Mouse (Mus musculus): ENCODE measurements around the gene Prkn. TPM values are rescaled to one million over a fixed set of nuclear protein-coding genes. Genes with fewer than 3 reads are reported as not detected.

Gene Prkn
- total RNA-seq, 2 experiments from 2014 or later, result 12.2 to 12.9 TPM

DNA sequence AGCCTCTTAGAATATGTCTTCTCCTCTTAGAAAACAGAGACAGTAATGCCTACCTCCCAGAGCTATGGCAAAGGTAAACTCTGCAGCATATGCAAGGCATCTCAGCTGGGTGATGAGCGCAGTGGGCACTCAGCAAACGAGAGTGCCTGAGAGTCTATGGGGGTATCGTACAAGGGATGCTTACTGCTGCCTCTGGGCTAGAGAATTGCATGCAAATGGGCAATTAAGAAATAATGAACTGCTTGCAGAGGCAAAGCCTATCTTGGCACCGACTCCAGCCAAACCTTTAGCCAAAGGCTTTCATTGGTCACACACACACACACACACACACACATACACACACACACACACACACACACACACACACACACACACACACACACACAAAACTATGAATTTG is 290.7 kb downstream of the Prkn start:
- no peak for DNase-seq

- no peak for DNase-seq
Observed at GRCm38 (mm10) chr17:11142321-11142720, 302.1 kb downstream of the Prkn start.

DNA sequence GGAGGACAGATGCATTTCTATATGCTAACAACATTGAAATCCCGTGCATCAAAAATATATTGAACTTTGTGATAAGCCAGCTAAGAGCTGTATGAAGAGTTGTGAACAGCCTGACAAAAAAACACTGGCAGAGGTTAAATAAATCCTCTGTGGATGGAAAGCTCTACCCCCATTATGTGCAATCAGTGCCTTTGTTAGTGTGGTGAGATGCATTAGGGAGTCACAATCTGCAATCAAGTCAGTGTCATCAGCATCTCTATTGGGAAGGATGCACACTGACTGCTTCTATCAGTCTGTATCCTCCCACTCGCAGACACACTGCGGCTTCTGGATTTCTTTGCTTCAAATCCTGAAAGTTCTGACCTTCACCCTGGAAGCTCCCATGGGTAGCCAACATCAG is 315.9 kb downstream of the Prkn start:
- no peak for DNase-seq

DNA sequence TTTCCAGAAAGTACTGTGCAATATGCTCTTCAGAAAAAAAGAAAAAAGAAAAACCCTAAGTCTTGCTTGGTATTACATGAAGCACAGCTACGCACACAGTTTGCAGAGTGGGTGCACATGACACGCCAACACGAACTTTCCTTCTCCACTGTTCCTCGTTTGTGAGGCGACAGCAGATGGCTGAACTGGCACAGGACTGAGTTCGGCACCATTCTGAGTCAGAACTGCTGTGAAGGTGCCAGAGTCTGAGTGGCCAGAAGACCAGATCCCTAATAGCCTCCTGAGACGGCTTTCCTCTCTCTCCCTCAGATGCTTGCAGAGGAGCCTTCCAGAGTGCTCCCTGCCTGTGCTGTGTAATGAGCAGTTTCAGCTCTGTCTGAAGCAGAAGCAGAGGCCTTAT is 317.4 kb downstream of the Prkn start:
- DNase-seq, result peak; percentile 31

GRCm38 (mm10) chr17:11161436-11161835 is 321.3 kb downstream of the Prkn start:
- DNase-seq, result no peak

- no peak for DNase-seq
Observed at GRCm38 (mm10) chr17:11162770-11163169, 322.6 kb downstream of the Prkn start.

DNA sequence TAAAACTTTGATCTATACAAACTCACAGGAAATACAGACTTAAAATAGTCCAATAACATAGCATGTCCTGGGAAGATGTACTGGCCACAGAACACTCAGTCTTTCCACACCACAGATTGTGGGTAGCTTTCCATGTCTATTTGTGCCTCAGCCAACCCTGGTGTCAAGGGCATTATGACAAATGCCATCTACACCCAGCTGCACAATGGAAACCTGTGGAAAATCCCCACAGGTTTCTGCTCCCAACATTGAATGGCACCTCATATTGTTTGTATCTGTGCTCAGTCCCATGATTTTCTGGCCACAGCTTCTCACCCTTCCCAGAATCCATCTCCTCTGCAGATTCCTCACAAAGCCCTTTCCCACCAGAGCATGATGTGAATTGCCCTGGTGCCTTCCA is 347.2 kb downstream of the Prkn start:
- no peak for DNase-seq

DNA sequence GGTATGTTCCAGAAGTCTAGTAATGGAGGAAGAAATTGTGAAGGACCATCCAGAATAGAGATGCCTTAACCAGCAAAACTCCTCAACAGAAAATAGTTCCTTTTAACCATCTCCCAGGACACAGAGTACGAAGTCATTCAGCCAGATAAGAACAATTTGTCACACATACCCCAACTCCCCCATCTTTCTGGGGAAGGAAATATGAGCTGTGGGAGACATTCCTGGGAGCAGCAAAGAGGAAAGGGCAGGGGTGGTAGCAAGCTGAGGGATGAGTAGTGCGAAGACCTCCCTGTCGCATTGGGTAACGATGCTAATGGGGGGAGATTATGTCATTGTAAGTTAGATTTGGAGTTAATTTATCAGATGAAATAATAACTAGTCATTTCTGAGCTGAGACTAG is 348.3 kb downstream of the Prkn start:
- DNase-seq, result no peak

- no peak for DNase-seq
Observed at GRCm38 (mm10) chr17:11190306-11190705, 350.1 kb downstream of the Prkn start.

- DNase-seq, result no peak
Observed at GRCm38 (mm10) chr17:11198134-11198533, 357.9 kb downstream of the Prkn start.

DNA sequence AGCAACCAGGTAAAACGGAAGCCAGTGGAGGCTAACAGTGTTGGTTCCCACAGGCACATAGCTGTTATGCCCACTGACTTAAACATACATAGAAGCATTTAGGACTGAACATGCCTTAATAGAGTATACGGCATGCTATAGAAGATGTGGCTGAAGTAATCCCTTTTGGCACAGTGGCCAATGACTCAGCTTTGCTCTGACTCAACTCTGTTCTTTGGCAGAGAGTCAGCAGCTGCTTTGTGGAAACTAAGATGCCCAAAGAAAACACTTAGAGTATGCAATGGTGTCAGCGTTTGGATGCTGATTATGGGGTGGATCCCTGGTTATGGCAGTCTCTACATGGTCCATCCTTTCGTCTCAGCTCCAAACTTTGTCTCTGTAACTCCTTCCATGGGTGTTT is 368.9 kb downstream of the Prkn start:
- DNase-seq, result peak; percentile 8

GRCm38 (mm10) chr17:11211006-11211405 is 370.8 kb downstream of the Prkn start:
- no peak for DNase-seq

- DNase-seq, result no peak
Observed at GRCm38 (mm10) chr17:11211591-11211990, 371.4 kb downstream of the Prkn start.

DNA sequence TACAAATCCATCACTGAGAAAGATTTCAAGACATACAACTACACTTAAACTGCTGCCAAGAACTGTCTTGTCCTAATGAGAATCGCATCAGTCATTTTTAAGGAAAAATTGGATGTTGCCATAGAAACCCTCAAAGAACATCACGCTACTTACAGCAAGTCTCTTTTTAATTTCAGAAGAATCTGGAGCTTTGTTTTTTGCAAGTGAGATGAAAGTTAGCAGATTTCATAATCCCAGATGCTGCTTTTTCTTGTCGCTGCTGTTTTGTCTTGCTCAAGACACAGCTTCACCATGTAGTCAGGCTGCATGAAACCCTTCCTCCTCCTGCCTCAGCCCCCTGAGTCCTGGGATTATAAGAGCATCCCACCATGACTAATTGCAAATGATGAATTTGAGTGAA is 373.5 kb downstream of the Prkn start:
- DNase-seq, result no peak

DNA sequence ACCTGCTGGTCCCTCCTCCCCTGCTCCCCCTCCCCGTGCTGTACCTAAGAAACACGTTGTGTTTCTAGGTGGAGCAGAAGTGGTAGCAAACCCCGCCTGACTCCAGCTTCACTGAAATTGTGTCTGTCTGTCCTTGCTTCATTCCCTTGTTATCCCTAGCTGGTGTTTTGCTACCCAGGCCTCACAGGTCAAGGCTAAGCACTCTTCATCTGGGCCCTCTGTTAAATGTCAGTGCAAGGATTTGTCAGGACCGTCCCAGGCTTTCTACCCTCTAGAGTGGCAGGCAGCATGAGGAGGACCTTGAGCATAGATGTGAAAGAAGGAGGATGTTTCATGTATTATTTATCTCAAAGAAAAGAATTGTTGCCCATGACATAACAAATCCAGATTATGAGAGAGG is 388.8 kb downstream of the Prkn start:
- DNase-seq, result no peak

- DNase-seq, result peak; percentile 11
Observed at GRCm38 (mm10) chr17:11229426-11229825, 389.2 kb downstream of the Prkn start.

DNA sequence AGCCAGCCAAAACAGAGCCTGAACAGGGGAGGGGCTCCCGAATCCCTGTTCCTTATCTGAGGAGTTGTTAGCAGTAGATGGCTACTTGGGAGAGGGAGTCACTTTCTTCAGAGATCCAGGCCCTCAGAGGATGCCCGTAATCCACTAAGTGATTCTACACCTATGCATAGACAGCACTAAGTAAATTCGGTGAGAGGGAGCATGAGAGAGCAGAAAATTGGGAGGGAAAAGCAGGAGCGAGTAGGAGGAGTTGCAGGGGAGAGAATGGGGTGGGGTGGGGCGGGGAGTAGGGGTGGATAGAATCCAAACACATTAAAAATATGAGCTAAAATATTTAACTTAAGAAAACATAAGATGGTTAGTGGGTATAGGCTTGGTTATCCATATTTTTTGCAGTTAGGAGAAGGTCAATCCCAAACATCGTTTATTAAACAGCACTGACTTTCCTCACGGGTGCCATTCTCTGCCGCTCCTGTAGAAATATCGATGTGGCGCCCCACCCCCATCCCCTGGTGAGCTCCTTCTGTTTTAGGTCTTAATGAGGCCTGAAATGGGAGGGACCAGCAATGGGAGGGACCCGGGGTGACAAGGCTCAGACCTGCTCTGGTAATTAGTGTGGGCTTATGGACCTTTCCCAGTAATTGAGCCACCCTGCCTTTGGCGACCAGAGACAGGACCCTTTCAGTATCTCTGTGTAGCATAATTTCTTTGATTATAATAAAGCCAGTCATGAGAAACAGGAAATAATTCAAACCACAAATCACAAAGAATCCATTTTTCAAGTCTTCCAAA is 390.6 kb downstream of the Prkn start:
- DNase-seq, result no peak

- DNase-seq, result no peak
Observed at GRCm38 (mm10) chr17:11235273-11235672, 395.1 kb downstream of the Prkn start.

GRCm38 (mm10) chr17:11245040-11245439 is 404.9 kb downstream of the Prkn start:
- DNase-seq, result no peak

DNA sequence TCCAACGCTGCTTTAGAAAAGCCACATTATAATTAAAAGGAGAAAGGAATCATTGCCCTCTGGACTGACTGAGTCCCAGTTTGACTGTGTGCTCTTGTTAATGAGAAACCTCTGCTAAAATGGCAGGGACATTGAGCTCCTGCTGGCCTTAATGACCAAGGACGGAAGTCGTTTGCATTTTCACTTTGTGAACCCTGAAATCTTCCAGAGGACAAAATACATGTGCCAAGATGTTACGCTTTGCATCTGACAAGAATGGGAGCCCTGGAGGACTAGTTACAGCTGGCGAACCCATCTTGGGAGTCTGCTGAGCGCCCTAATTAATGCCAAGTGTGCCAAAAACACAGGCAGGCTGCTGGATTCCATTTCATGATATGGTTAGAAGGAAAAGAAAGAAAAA is 409.0 kb downstream of the Prkn start:
- no peak for DNase-seq

GRCm38 (mm10) chr17:11260663-11261062 is 420.5 kb downstream of the Prkn start:
- DNase-seq, result peak; percentile 57

GRCm38 (mm10) chr17:11261679-11262078 is 421.5 kb downstream of the Prkn start:
- DNase-seq, result no peak

- no peak for DNase-seq
Observed at GRCm38 (mm10) chr17:11267951-11268350, 427.8 kb downstream of the Prkn start.

DNA sequence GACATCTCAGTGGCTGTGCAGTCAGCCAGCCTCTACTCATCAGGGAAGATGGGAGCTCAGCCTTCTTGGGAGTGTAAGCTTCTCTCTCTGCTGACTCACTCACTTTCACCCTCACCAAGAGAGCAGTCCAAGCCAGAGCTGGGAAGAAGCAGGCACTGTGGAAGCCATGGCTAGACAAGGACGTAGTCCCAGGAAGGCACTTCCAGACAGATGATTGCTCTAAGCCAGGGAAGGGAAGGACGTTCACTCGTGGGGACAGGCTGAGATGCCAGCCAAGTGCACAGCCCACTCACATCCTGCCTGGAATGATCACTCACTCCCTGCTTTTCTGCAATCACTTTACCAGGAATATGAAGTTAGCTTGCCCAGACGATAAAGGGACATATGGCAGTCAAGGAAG is 430.0 kb downstream of the Prkn start:
- DNase-seq, result peak; percentile 9

DNA sequence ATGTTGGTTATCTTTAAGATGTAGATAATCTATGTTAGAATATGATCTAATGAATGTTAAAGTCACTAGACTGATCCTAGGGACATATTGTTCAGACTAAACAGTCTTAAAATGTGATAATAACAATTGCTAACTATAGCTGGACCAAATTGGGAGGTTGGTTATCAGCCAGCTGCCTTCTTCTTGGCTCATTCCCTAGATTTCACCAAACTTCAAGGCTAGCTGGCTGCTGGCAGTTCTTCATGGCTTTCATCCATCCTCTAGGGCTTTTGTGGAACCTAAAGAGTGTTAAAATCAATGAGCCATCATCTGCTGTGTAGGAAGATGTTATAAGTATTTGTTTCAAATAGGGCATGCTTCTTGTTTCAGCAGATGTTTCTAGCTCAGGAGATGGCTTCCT is 431.7 kb downstream of the Prkn start:
- DNase-seq, result no peak

All from gastrocnemius, postnatal 25 days (tissue).